Mouse (Mus musculus) liver, adult 2 months (tissue): ENCODE measurements around the gene Tgm2. TPM values are rescaled to one million over a fixed set of nuclear protein-coding genes. Genes with fewer than 3 reads are reported as not detected.

Experiments
- DNase-seq: peaks from one replicate; pipeline ENCODE4 v3.0.0-alpha.2; 2011; ENCODE audit warnings: low read depth, low spot score; ENCODE audit errors: extremely low read depth
- H3K27ac ChIP-seq: fragments of 200-500 bp; replicated peaks from 2 replicates; pipeline ENCODE4 v1.5.1; 2012; ENCODE audit warnings: low read depth, mild to moderate bottlenecking, control low read depth, inconsistent platforms, low read length; ENCODE audit not compliant: insufficient read depth
- H3K27me3 ChIP-seq: fragments of 200-500 bp; 2 replicates; pipeline ENCODE4 v1.6.1; 2012; ENCODE audit warnings: mild to moderate bottlenecking, moderate library complexity, low read length, inconsistent platforms; ENCODE audit not compliant: control insufficient read depth, insufficient read depth
- H3K36me3 ChIP-seq: fragments of 200-500 bp; 2 replicates; pipeline ENCODE4 v1.6.1; 2012; ENCODE audit warnings: low read length, inconsistent platforms; ENCODE audit not compliant: control insufficient read depth, insufficient read depth
- H3K4me1 ChIP-seq: fragments of 200-500 bp; 2 replicates; pipeline ENCODE4 v1.6.1; 2011; ENCODE audit warnings: low read length; ENCODE audit not compliant: control insufficient read depth, insufficient read depth
- H3K4me3 ChIP-seq: fragments of 200-500 bp; 2 replicates; pipeline ENCODE4 v1.5.1; 2011; ENCODE audit warnings: low read depth, mild to moderate bottlenecking, control low read depth, low read length, moderate library complexity; ENCODE audit not compliant: insufficient read depth
- H3K79me2 ChIP-seq: fragments of 200-500 bp; 2 replicates; pipeline ENCODE4 v1.6.1; 2012; ENCODE audit warnings: inconsistent platforms, mild to moderate bottlenecking, low read length, moderate library complexity; ENCODE audit not compliant: control insufficient read depth, insufficient read depth
- H3K9ac ChIP-seq: fragments of 200-500 bp; 2 replicates; pipeline ENCODE4 v1.6.1; 2012; ENCODE audit warnings: low read depth, mild to moderate bottlenecking, control low read depth, inconsistent platforms, low read length
- CTCF ChIP-seq: fragments of 200-500 bp; IDR thresholded peaks from 2 replicates; pipeline ENCODE4 v1.5.1; 2011; ENCODE audit warnings: low read depth, low read length, control low read depth
- POLR2A ChIP-seq: fragments of 200-500 bp; IDR thresholded peaks from 2 replicates; pipeline ENCODE4 v1.6.1; 2011; ENCODE audit warnings: low read length, control low read depth; ENCODE audit not compliant: insufficient read depth; ENCODE audit errors: extremely low read depth
- WGBS: fragments of 180-500 bp; shearing (Covaris S2); methylation state at CpG from one replicate; pipeline ENCODE4 v1.1.7; 2018; 5-methylcytosine and 5-hydroxymethylcytosine counted together
- polyA plus RNA-seq: library from polyadenylated mRNA; depleted of rRNA; stranded (reverse); fragments of >200 nt; gene quantifications from 2 replicates; pipeline ENCODE4 v1.2.3, GENCODE M21; 2012
- total RNA-seq: library from RNA; depleted of rRNA; stranded (reverse); fragments of >200 nt; gene quantifications from 2 replicates; pipeline ENCODE4 v1.2.3, GENCODE M21; 2014

Tgm2 gene
- total and polyA plus RNA-seq, 2 experiments, result 68.3 to 91.7 TPM

- TF ChIP-seq POLR2A (no peak), CTCF (no peak)
- Histone ChIP-seq H3K27me3 (no peaks in the 10 kb centered on the region), H3K4me1 (no peaks in the 10 kb centered on the region), H3K79me2 (no peaks in the 10 kb centered on the region), H3K4me3 (no peak overlapping the region), H3K27ac (no peak overlapping the region), H3K36me3 (no peaks in the 10 kb centered on the region), H3K9ac (no peak overlapping the region)
- 91% methylated on average over 11 of the region's 11 CpGs for WGBS
- DNase-seq, result no peak
Observed at GRCm38 (mm10) chr2:158186206-158186871, 40.1 kb upstream of the Tgm2 start.

GRCm38 (mm10) chr2:158183266-158183665, 37.0 kb upstream of the Tgm2 start:
- DNase-seq, result no peak
- no peak overlapping the region for H3K9ac ChIP-seq
- no peak overlapping the region for H3K4me3 ChIP-seq
- TF ChIP-seq POLR2A, result no peak
- no peak for TF ChIP-seq CTCF
- peaks cover 4% of the 10 kb centered on the region; the same call in 1 of the 2 replicates for H3K4me1 ChIP-seq
- no peaks in the 10 kb centered on the region for H3K79me2 ChIP-seq
- no peak overlapping the region for H3K27ac ChIP-seq
- H3K27me3 ChIP-seq, result no peaks in the 10 kb centered on the region
- no peaks in the 10 kb centered on the region for H3K36me3 ChIP-seq
- WGBS, result 90% methylated on average over 8 of the region's 8 CpGs

DNA sequence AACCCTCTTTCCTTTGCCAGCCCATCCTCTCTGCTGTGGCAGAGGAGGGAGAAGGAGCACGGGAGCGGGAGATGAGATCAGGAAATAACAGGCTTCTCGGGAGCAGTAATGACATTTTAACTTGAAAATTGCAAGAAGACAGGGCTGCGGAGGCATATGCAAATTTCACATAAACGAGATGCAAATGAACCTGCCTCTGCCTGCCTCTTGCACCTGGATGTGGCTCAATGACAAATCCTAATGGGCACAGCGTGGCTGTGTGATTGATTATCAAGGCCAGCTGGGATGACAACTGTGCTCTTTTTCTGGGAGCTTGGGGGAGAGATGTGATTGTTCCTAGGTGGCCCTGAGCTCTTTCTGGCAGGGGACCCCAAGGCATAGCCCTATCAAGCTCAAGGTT, 35.7 kb upstream of the Tgm2 start:
- H3K9ac ChIP-seq, result no peak overlapping the region
- H3K27ac ChIP-seq, result no peak overlapping the region
- TF ChIP-seq POLR2A (no peak), CTCF (no peak)
- H3K4me1 ChIP-seq, result peaks cover 4% of the 10 kb centered on the region; the same call in 1 of the 2 replicates
- no peak for DNase-seq
- no peaks in the 10 kb centered on the region for H3K36me3 ChIP-seq
- H3K4me3 ChIP-seq, result no peak overlapping the region
- H3K79me2 ChIP-seq, result no peaks in the 10 kb centered on the region
- no peaks in the 10 kb centered on the region for H3K27me3 ChIP-seq
- WGBS, result 79% methylated on average over 6 of the region's 6 CpGs

- H3K4me1 ChIP-seq, result peaks cover 7% of the 10 kb centered on the region
- H3K36me3 ChIP-seq, result no peaks in the 10 kb centered on the region
- WGBS, result 55% methylated on average over 9 of the region's 9 CpGs
- H3K79me2 ChIP-seq, result no peaks in the 10 kb centered on the region
- no peak overlapping the region for H3K9ac ChIP-seq
- H3K4me3 ChIP-seq, result no peak overlapping the region
- H3K27ac ChIP-seq, result no peak overlapping the region
- peak; percentile 86 for TF ChIP-seq CTCF
- TF ChIP-seq POLR2A, result no peak
- DNase-seq, result peak; percentile 35
- H3K27me3 ChIP-seq, result no peaks in the 10 kb centered on the region
Observed at GRCm38 (mm10) chr2:158180797-158181196, 34.6 kb upstream of the Tgm2 start.

DNA sequence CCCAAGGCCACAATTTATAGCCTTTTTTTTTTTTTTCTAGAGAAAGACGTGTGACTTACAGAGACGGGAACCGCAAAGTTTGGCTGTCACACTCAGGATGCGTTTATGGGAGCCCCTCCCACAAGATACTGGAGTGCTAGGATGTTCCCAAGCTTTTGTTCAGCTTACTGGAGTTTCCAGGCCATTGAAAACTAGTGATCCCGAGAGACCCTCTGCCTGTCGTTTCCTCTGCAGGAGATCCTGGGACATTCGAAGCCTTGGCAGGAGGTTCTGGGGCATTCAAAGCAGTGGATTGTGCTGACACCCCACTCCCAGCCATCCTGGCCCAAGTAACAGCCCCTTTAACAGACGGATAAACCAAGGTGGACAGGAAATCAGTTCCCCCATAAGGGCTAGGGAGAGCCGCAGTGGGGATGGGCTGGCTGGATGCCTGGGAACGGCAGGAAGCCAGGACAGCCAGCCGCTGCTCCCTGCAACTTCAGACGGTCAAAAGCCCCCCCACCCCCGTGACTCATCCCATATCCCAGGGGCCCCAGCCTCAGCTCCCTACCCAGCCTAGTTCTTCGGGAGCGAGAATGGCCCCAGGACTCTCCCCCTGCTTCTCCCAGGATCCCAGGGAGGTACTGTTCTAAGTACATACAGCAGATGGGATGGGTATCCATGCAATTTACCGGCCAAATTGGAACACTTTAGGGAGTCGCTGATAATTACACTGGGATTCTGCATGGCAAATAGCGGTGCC, 33.3 kb upstream of the Tgm2 start:
- Histone ChIP-seq H3K4me3 (no peak overlapping the region), H3K9ac (peak overlapping the region; percentile 12; the same call in 1 of the 2 replicates), H3K27me3 (no peaks in the 10 kb centered on the region), H3K36me3 (no peaks in the 10 kb centered on the region), H3K27ac (no peak overlapping the region), H3K79me2 (no peaks in the 10 kb centered on the region), H3K4me1 (peaks cover 18% of the 10 kb centered on the region)
- DNase-seq, result no peak
- TF ChIP-seq CTCF (no peak), POLR2A (no peak)
- 45% methylated on average over 18 of the region's 18 CpGs for WGBS

DNA sequence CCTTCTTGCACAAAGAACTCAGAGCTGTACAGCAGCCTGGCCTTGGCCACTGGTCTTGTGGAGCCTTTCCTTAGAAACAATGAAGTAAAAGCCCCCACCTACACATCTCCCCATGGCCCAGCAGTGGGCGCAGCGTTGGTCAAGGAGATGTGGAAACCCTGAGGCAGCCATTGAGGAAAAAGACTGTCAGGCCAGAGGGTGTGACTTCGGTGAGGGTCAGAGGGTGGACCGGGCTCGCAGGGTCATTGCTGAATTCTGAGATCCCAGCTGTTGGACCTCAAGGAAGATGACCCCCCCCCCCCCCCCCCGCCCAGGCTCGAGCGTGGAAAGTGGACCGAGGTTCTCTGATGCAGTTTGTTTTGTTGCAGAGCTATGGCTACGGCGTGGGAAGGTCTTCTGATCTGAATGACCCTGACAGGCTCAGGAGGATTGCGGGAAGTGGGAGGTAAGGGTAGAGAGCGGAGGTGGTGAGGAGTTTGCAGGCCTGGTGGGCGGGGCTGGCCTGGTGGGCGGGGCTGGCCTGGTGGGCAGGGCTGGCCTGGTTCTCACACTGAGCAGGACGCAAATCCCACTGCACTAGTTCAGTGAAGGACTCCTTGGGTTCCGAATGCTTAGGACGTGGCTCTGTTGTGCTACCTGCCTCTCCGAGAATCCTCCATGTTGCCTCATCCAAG, 32.6 kb upstream of the Tgm2 start:
- Histone ChIP-seq H3K9ac (peak overlapping the region; percentile 12), H3K4me1 (peaks cover 18% of the 10 kb centered on the region), H3K79me2 (no peaks in the 10 kb centered on the region), H3K36me3 (no peaks in the 10 kb centered on the region), H3K27me3 (no peaks in the 10 kb centered on the region), H3K4me3 (peak overlapping the region; percentile 8; the same call in 1 of the 2 replicates), H3K27ac (no peak overlapping the region)
- 13% methylated on average over 18 of the region's 19 CpGs for WGBS
- DNase-seq, result peak; percentile 35
- TF ChIP-seq CTCF, result no peak
